Mouse (Mus musculus) gastrocnemius, postnatal 14 days (tissue): Measurements from ENCODE around the gene Psmc3ip. TPM values are rescaled to one million over a fixed set of nuclear protein-coding genes. Genes with fewer than 3 reads are reported as not detected.
"Not testable (repeated sequence)": the region's sequence is repeated elsewhere in the genome, so short reads cannot be mapped to it uniquely, and the experiment has no call there.

Experiments used
- DNase-seq: peaks from one replicate; pipeline ENCODE4 v3.0.0; 2021; ENCODE audit warnings: mixed read lengths
- intact Hi-C: fragments of 180-260 bp; cut with DNase I; formaldehyde crosslinking; loops from one replicate; pipeline ENCODE4 v1.15.1; 2025; ENCODE audit warnings: low total_unique reads
- long read RNA-seq, 2 experiments: library from polyadenylated mRNA; stranded (forward); transcript quantifications; one replicate each; pipeline ENCODE4 v2.0.0; 2021
- total RNA-seq, 2 experiments: library from RNA; stranded (reverse); gene quantifications; 2 replicates each; pipeline ENCODE4 v1.2.3; 2021

Psmc3ip gene
- total RNA-seq = 1 to 10 TPM; 1.1 to 1.5 TPM
- long read RNA-seq, experiment 1, partial matches to known transcripts = 0 of 2 reads
- long read RNA-seq, experiment 1, other reads (novel, unspliced or antisense) = 0 of 2 reads
- long read RNA-seq, experiment 2, partial matches to known transcripts = 0 of 1 reads
- long read RNA-seq, experiment 2, other reads (novel, unspliced or antisense) = 0 of 1 reads

DNA sequence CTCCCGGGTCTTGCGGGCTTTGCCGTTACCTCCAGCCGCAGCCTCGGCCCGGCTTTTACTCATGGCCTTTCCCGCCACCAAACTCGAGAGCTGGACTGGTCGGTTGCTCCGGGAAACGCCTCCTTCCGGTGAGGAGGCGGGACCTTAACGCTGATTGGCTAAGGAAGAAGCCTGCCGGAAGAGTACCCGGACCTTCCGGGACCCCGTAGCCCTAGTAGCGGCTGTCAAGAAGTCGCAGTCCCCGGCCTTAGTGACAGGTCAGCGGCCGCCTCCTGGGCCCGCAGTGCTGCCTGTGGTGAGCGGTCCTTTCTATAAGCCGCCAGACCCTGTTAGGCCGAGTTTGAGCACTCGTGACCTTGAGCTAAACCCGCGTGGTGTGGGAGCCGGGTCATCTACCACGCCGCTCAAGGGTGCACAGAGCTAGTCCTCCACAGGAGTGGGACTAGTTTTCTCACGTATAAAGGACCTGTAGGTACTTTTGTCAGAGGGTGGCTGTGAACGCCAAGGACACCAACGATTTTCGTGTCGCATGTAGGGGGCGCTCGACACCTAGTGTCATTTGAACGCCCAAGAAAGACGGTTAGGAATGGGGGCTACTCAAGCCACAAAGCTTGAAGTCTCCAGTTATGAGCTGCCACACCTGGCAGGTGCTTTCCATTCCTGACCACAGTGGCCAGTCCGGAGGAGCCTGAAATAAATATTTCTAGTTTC lies at the start of gene Psmc3ip:
Psmc3ip (minus strand) TSS at position 123 of the 711 bp plus-strand sequence.
- intact Hi-C loops = loop anchor here (5.0 kb wide), 1 partner anchor 82 kb away; the partner anchor contains the start of gene Ccr10
- peak; percentile 93 for DNase-seq

DNA sequence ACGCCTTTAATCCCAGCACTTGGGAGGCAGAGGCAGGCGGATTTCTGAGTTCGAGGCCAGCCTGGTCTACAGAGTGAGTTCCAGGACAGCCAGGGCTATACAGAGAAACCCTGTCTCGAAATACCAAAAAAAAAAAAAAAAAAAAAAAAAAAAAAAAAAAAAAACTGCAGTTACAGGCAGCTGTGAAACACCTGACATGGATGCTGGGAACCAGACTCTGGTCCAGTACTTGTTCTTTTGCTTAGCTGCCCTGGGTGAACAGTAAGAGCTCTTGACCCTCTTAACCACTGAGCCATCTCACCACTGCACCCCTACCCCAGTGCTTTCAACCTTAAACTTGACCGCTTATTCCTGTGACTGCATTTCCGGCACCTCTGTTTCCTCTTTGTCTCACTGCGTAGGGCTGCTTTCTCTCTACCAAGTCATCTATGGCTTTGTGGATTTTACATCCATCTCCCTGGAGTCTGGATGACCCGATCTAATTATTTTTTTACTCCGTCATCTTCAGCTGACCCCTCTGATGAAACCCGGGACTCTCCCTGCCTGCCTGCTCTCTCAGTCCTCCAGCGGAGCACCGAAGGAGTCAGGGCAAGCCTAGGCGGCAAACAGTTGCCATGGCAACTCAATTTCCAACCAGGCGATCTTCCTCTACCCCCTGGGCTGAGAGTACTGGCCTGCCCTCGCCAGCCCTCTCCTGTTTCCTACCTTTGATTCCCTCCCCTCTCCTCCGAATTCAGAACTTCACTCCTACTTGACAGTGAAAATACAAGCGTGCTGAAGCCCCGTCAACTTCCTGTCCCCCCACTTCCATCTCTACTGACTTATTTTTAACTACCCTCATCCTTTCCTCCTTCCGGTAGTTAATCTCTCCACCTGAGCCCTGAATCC lies 48.3 kb upstream of the Psmc3ip start:
- no peak for DNase-seq

DNA sequence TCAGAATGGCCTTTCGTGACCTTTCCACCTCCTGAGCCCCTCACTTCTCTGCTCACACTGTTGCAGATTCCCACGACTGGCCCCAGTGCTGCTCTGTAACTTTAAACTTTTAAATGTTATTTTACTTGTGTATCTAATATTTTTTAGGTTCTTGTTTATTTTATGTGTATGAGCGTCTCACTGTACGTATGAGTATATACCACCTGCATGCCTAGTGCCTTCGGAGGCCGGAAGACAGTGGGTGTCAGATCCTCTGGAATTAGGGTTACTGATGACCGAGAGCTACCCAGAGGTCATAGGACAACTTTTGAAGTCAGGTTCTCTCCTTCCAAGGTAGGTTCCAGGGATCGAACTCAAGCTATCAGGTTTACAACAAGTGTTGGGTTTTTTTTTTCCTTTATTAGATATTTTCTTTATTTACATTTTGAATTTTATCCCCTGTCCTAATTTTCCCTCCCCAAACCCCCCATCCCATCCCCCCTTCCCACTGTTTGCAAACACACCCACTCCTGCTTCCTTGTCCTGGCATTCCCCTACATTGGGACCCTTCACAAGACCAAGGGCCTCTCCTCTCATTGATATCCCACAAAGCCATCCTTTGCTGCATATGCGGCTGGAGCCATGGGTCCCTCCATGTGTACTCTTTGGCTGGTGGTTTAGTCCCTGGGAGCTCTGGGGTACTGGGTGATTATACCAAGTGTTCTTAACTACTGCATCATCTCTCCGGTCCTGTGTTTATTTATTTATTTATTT lies 47.2 kb upstream of the Psmc3ip start:
- intact Hi-C loops = no loop called here
- DNase-seq = no peak

More for the DNA sequence above, 48.3 kb upstream of the Psmc3ip start:
- intact Hi-C loops = no loop called here

DNA sequence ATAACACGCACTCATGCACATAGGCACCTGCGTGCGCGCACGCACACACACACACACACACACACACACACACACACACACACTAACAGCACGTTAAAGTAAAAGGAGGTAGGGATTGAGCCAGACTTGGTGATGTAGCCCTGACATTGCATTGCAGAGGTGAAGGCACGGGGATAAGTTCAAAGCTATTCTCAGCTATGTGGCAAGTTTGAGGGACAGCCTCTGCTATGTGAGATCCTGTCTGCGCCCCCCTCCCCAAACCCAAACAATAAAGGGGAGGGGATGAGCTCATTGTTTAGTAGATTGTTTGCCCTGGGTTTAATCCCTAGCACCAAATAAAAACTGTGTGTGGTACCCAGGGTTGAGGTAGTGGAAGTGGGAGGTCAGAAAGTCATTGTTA lies 45.9 kb upstream of the Psmc3ip start:
- no peak for DNase-seq
- intact Hi-C loops = no loop called here

- intact Hi-C loops = no loop called here
- no peak for DNase-seq
Measured at GRCm38 (mm10) chr11:101140164-101140819, 45.1 kb upstream of the Psmc3ip start.

GRCm38 (mm10) chr11:101138536-101139181 lies 43.4 kb upstream of the Psmc3ip start:
- intact Hi-C loops = no loop called here
- no peak for DNase-seq

GRCm38 (mm10) chr11:101137000-101137399 lies 41.8 kb upstream of the Psmc3ip start:
- DNase-seq = no peak
- intact Hi-C loops = no loop called here

GRCm38 (mm10) chr11:101134217-101134865 lies 39.1 kb upstream of the Psmc3ip start:
- no peak for DNase-seq
- intact Hi-C loops = no loop called here

- DNase-seq = no peak
- intact Hi-C loops = no loop called here
Measured at GRCm38 (mm10) chr11:101133037-101133436, 37.8 kb upstream of the Psmc3ip start.

- intact Hi-C loops = no loop called here
Measured at GRCm38 (mm10) chr11:101131701-101132100, 36.5 kb upstream of the Psmc3ip start.

GRCm38 (mm10) chr11:101131187-101131586 lies 36.0 kb upstream of the Psmc3ip start:
- intact Hi-C loops = no loop called here
- no peak for DNase-seq

More at GRCm38 (mm10) chr11:101131701-101132100, 36.5 kb upstream of the Psmc3ip start:
- DNase-seq = peak; percentile 50

DNA sequence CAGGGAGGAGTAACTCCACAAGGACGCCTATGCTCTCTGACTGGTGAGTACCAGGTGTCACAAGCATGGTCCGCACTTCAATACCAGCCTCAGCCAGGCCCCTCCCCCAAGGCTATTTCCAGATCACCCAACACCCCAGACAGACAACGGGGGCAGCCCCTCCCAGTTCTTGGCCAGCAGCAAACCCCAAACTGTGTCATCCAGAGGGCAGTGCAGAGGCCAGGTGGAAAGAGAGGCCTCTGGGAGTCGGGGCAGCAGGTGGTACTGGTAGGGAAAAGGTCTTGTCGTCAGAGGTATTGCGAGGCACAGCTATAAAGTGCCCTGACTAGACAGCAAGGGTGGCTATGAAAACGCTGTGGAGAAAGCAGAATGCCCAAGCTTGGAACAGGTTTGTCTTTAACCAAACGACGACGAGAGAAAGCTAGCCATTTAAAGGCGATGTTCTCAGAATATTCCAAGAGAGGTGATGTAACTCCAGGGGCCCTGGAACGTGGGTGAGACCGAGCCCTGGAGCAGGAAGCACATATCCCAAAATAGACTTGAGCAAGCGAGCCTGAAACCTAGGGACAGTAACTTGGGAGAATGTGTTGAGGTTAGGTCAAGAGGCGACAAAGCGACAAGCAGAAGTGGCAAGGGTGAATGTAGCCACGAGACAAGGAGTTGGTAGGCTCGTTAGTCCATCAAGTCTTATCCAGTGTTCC lies 35.0 kb upstream of the Psmc3ip start:
- intact Hi-C loops = no loop called here
- peak; percentile 80 for DNase-seq

DNA sequence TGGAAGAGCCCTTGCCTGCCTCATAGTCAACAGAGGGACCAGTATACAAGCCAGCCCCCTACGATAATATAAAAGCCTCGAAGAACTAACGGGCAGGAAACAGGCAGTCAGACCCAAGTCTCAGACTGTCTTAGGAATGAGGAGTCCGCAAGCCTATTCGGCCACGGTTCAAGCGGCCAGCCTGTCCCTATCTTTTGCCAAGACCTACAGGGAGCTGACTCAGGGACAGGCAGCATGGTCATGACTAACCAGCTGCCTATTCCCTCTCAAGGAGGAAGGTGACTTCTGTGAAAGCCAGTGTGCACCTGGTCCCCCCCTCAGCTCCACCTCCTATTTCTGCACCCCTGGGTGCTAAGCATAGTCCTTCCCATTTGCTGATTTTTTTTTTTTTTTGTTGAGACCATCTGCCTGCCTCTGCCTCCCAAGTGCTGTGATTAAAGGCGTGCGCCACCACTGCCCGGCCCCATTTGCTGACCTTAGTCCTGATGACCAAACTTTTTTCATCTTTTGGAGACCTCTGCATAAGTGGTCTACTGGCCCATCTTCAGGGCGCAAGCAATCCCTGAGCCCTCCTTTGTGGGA lies 33.9 kb upstream of the Psmc3ip start:
- intact Hi-C loops = no loop called here
- DNase-seq = peak; percentile 41

DNA sequence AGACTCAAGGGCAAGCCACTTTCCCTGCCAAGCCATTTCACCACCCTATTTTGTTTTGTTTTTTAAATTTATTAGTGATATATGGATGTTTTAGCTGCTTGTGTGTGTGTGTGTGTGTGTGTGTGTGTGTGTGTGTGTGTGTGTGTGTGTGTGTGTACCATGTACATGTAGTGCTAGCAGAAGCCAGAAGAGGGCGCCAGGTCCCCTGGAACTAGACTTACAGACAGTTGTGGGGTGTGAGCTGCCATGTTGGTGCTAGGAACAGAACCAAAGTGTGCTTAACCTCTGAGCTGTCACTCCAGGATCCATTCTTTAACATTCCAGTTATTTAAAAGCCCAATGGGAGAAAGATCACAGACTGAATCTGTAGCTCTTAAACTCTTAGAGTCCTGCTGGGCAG lies 31.8 kb upstream of the Psmc3ip start:
- intact Hi-C loops = no loop called here
- no peak for DNase-seq

DNA sequence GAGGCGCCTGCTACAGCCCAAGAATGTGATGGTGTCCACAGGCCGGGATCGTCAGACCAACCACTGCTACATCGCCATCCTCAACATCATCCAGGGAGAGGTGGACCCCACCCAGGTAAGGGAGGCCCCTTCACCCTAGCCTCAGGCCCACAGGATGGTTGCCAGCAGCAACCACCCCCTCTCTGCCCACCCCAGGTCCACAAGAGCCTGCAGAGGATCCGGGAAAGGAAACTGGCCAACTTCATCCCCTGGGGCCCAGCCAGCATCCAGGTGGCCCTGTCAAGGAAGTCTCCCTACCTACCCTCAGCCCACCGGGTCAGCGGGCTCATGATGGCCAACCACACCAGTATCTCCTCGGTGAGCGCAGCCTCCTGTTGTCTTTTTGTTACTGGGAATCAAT lies 29.8 kb upstream of the Psmc3ip start:
- intact Hi-C loops, DNase-seq: not testable (repeated sequence)

DNA sequence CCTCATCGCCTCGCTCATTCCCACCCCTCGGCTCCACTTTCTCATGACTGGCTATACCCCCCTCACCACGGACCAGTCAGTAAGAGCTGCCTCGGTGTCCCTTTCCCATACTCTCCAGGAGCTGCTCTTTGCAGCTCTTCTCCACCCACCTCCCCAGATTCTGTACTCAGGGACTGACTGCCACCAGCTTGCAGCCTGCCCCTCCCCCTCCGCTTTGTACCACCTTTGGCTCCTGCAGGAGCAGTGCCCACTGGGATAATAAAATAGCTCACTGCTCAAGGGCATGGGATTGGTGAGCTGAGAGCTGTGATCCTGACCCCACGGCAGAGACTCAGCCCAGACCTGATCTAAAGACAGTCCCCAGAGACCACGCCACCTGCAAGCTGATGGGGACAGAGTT lies 29.3 kb upstream of the Psmc3ip start:
- intact Hi-C loops, DNase-seq: not testable (repeated sequence)

GRCm38 (mm10) chr11:101120545-101121188 lies 25.4 kb upstream of the Psmc3ip start:
- no peak for DNase-seq
- intact Hi-C loops = no loop called here
